Mouse (Mus musculus) T-cell, adult 2 months (primary cell): ENCODE data around the gene Nepn.

Experiments
- DNase-seq: peaks from one replicate; pipeline ENCODE4 v3.0.0; 2022; ENCODE audit warnings: low spot score

Nepn gene

DNA sequence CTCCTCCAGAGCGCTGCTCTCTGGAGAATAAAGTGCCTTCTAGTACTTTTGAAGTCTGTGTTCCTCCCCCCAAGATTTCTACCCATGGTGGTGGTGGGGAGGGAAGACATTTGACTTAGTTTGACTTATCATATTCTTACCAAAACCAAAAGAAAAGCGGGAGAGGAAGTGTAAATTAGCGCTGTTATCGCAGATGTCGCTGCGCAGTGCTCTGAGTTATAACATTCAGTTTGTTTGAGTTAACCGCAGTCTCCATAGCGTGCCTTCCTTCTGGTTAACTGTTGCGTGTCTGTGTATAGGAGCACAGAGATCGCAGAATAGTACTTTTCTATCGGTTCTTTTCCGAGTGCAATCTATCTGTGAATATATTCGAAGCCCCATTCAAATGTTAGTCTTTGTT, 16.4 kb downstream of the Nepn start:
- DNase-seq = no peak

DNA sequence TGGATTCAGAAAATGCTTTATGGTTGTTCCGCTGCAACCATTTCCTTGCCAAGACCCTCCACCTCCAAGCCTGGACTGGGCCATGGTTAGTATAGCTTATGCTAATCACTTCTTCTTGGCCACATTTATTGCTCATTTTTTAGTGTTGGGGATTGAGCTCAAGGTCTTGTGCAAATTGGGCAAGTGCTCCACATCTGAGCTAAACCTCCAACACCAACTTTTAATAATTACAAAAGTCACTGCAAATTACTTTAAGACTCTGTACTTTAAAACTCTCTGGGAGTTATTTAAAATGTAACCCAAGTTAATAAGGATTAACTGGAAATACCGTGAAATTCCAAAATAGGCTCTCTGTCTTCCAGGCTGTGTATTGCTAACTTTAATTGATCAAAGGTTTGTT, 18.8 kb downstream of the Nepn start:
- DNase-seq = no peak

DNA sequence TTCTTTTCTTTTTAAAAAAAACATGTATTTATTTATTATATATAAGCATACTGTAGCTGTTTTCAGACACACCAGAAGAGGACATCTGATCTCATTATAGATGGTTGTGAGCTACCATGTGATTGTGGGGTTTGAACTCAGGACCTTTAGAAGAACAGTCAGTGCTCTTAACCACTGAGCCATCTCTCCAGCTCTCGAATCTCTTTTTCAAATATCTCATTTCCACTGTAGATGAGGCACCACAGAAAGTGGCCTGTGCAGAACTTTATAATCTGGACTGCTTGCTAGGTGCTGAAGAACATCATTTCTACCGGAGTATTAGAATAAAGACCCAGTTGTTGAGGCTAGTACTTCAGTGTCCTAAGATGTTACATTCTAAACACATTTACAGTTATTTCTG, 26.2 kb downstream of the Nepn start:
- DNase-seq = no peak

DNA sequence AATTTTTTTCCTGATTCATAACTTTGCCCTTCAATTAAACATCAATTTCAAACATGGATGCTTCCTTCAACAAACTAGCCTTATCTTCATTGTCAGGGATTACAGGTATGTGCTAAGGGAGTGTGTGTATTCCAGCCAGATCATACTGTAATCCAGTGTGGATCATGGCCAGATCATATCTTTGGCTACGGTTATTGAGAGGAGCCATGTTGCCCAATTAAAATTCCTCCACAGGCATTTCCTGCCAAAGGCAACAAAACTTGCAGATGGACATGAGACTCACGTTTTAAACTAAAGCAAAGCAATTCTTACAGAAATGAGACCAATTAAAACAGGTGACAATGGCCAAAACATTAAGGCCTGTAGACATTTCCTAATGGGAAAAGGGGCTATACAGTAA, 27.7 kb downstream of the Nepn start:
- no peak for DNase-seq

DNA sequence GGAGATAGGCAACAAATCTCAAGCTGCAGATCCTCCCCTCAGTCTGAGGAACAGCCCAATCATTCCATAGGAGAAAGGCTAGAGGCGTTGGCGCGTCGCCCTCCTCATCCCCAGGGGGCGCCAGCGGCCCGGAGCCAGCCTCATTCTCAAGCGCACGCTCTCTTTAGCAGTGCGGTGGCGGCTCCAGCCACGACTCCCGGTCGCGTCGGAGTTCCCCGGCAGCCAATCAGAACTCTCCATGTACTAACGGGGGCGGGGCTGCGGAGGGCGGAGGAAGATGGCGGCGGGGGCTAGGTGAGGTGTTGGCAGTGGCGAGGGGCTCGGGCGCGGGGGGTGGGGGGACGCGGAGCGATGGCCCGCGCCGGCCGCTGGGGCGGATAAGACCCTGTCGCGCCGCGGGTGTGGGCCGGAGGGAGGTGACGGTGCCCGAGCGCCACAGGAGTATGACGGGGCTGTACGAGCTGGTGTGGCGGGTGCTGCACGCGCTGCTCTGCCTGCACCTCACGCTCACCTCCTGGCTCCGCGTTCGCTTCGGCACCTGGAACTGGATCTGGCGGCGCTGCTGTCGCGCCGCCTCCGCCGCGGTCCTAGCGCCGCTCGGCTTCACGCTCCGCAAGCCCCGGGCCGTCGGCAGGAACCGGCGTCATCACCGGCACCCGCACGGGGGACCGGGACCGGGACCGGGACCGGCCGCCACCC, 28.7 kb downstream of the Nepn start, which contains the start of gene Nus1:
Gene Nus1, plus strand, starts transcription at position 249 of the 699 bp plus-strand sequence.
- DNase-seq = peak; percentile 96

DNA sequence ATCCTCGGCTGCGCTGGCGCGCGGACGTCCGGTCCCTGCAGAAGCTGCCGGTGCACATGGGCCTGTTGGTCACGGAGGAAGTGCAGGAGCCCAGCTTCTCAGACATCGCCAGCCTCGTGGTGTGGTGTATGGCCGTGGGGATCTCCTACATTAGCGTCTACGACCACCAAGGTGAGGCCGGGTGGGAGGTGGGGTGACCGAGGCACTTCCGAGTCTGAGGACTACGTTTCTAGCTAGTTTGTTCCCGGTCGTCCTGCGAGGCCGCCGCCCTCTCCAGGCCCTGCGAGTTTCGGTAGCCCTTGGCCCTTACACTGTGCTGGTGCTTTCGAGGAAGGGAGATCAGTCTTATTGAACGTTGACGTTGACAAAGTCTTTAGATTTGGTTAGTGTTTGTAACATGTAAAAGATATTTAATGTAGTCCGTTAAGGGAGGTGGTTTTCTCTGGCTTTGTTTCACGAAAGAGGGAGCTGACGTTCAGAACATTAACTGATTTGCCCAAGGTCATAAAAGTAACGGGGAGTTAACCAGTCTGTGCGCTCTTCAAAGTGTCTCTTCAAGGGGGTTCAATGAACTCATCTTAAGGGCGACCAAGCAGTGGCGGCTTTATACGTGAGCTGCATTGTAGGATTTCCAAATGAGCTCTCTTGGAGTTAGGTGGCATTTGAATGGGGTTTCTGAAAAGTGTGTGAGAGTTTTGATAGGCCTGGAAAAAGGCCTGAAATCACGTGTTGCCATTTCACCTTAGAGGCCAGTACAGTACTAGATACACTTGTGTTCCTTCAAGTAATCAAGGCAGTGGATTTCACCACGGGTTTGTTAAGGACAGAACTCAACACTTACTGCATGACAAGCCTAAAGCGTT, 29.5 kb downstream of the Nepn start:
- DNase-seq = no peak

DNA sequence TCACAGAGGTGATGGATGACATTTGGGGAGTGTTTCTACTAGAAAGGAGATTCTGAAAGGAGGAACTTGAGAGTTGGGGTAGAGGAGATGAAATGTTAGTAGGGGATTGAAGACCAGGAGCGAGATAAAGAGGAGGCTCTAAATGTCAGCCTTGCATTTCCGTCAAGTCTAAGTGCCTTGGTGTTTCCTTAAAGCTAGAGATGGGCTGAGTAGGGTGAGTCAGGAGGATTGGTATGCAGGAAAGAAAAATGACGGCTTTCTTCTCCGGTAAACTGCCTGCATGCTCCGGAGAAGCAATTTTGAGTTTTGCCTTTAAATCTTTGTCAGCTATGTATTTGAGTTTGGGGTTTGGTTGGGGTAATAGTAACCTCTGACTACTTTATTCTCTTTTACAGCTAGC, 30.2 kb downstream of the Nepn start:
- no peak for DNase-seq

DNA sequence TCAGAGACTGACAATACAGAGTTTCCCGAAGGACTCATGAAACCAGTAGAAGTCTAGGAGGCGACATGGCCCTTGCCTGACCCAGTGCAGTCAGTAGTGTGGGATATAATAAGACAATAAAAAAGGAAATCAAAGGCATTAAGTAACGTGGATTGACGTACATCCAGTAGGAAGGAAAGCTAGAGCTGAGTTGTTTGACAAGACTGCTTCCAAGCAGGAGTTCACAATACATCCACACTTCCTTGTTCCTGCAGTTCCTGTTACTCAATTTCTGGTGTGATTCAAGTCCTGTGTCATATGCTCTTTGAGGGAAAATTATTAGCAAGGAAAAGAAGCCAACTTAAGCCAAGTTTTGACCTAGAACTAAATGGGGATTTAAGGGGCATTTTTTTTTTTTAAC, 30.6 kb downstream of the Nepn start:
- no peak for DNase-seq

DNA sequence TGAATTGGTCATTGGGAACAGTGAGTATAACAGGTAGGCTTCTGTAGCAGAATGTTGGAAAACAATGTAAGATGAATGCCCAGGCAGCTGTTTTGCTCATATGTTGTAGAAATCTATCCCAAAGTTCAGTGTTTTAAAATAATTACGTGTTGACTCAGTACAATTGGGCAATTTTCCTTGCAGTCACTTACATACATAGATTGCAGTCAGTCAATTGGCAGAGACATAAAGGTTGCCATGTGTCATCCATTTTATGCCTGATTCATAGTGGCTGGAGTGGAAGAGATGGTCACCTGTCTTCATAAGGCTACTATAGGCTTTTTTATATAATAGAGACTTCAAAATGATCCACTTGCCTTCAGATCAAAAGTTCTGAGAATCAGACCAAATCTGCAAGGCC, 31.8 kb downstream of the Nepn start:
- no peak for DNase-seq

DNA sequence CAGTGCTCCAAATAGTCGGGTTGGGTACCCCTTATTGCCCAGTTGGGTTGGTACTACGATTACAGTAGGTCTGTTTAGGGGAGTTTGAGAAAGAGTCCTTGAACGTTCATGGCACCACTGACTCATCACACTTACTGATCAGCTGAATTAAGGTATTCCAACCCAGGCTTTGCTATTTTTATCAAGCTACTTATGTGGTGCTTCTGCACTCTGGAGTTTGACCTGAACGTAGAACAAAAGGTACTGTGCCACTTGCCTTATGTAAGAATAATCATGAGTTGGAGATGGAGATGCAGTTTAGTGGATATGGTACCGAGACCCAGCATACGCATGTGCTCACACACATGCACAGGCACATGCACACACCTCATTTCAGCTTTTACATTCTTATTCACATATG, 32.9 kb downstream of the Nepn start:
- no peak for DNase-seq

DNA sequence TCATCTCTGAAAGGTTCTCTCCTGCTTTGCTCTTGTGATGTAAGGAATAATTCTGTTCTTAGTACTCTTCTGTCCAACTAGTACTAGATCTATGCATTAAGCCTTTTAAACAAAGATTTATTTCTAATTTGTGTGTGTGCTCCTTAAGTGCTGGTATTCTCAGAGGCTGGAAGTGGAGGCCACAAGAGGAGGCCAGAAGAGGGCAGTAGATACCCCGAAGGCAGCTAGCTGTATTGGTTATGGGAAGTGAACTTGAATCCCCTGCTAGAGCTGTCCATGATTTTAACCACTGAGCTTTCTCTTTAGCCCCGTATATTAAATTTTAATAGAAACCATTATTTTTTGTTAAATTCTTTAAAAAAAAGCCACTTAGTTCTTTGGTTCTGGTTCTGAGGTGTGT, 34.3 kb downstream of the Nepn start:
- peak; percentile 21 for DNase-seq

DNA sequence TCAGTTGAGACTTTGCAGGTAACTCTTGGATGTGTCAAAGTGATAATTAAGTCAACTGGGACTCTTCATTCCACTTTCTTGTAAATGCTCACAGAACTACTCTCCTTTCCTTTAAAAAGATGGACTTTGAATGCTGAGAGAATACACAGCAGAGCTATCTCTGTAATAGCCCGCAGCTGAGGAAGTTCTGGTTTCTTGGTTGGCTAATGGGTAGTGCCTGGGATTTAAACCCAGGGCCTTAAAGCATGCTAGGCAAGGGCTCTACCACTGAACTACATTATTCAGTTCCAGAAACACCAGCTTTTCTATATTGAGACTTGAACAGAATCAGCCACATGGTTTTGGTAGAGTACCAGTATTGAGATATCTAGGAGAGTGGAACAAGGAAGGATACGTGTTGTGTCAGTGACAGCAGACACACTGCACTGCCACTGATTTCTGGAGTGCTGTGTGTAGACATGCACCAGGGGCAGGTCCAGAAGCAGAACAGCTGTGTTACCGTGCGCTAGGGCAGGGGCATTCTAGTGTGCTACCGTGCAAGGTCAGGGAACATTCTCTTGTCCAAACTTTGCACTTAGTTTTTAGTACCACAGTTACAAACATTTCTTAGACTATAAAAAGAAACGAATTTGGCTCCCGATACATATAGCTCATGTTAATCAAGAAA, 37.7 kb downstream of the Nepn start:
- no peak for DNase-seq

DNA sequence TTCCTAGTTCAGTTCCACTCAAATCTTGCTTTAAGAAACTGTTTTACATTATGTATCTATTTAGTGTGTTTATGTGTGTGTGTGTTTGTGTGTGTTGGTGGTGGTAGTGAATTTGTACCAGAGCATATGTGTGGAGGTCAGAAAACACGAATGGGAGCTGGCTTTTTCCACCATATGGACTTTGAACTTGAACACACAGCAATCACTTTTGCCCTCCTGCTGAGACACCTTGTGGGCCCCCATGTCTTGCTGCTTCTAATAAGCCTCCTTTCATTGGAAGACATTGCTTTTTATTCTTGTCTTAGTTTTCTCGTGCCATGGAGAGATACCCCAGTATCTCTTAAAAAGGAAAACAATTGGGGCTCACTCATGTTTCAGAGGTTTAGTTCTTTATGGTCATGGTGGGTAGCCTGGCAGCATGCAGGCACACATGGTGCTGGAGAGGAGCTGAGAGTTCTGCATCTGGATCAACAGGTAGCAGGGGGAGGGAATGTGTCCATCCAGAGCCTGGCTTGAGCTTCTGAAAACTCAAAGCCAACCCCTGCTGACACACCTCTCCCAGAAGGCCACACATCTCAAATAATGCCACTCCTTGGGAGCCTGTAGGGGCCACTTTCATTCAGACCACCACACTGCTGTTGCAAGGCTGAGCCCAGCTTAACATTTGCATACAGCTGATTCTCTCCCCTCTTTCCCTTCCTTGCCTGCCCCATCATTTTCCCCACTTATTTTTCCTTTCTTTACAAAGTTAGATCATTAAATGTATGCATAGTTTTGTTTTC, 39.1 kb downstream of the Nepn start:
- DNase-seq = no peak

DNA sequence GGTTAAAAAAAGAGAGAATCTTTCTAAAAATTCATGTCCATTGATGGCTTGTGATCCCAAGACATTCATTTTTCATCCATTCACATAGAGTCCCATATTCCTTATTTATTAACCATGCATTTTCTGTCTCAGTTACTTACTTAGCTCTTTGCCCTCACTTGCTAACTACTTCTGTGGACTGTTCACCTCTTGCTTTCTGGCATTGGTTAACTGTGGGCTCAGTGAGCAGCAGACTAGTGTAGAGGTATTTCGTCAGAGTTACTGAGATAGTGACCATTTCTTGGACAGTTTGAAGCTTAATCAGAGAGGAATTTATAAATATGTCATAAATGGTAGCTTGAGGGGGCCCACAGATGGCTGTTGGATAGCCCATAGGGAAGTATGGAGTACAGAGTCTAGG, 42.2 kb downstream of the Nepn start:
- DNase-seq = no peak

DNA sequence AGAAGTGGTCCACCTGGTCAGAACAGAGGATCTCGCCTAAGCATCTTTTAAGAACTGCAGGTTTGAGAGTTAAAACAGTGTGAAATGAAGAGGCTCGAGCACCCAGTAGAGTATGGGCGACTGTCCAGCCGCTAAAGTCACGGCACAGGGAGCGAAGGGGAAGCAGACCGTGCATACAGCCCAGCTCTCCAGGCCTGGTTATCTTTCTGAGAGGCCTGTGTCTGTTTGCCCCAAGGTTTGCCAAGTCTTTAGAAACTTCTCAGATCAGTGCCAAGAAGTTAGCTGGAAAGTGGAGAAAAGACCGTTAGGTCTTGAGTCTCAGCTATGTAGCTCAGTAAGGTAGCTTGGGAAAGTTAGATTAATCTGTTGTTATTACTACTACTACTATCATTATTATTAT, 46.1 kb downstream of the Nepn start:
- no peak for DNase-seq
